28 mouse cellular contexts compared by ENCODE assay signal in genomic region chr4:49456171-49456570, GRCm38 (mm10). TPM values are rescaled to one million over a fixed set of nuclear protein-coding genes. Genes with fewer than 3 reads are reported as not detected.
DNase-seq lines count a peak whose midpoint lies in the region; ATAC-seq and TF ChIP-seq lines count a peak whose summit lies in the region.
"Had no signal": no experiment of that assay in that cellular context is flagged by ENCODE, and none has a peak within 500 bp of the region (broad histone marks: within the 10 kb centered on the region; RNA-seq: fewer than 3 reads in every experiment).

No protein-coding gene starts in this region.

- H3K9me3 ChIP-seq in embryonic facial prominence, embryonic 11.5 days (replicated peaks; ENCODE audit: control insufficient read depth, low read length), result no peaks in the 10 kb centered on the region
- no peaks in the 10 kb centered on the region for H3K9me3 ChIP-seq in embryonic facial prominence, embryonic 10.5 days
- H3K9me3 ChIP-seq in lung, embryonic 14.5 days (ENCODE audit: low read depth, low read length), result no peaks in the 10 kb centered on the region
- H3K9me3 ChIP-seq: embryonic facial prominence, embryonic 12.5 days; forebrain, embryonic 13.5 days; forebrain, embryonic 15.5 days; G1E had no signal

- no peak overlapping the region for H3K4me3 ChIP-seq in embryonic facial prominence, embryonic 11.5 days (ENCODE audit: low read depth, low read length)
- H3K4me3 ChIP-seq in embryonic facial prominence, embryonic 10.5 days, result no peak overlapping the region
- no peak overlapping the region for H3K4me3 ChIP-seq in lung, embryonic 14.5 days (ENCODE audit: low read depth, low read length)
- no peak overlapping the region for H3K4me3 ChIP-seq in lung, adult 2 months (replicated peaks; ENCODE audit: extremely low read depth, low read depth, low read length)
- H3K4me3 ChIP-seq: embryonic facial prominence, embryonic 12.5 days; forebrain, embryonic 13.5 days; forebrain, embryonic 15.5 days had no signal

- no peak overlapping the region for H3K4me2 ChIP-seq in embryonic facial prominence, embryonic 11.5 days (ENCODE audit: low read depth, low read length)
- H3K4me2 ChIP-seq in lung, embryonic 14.5 days, result no peak overlapping the region
- H3K4me2 ChIP-seq: embryonic facial prominence, embryonic 12.5 days; forebrain, embryonic 13.5 days; forebrain, embryonic 15.5 days had no signal

- H3K9ac ChIP-seq in embryonic facial prominence, embryonic 11.5 days (replicated peaks; ENCODE audit: low read length), result no peak overlapping the region
- H3K9ac ChIP-seq in lung, embryonic 14.5 days, result no peak overlapping the region
- H3K9ac ChIP-seq: embryonic facial prominence, embryonic 12.5 days; forebrain, embryonic 13.5 days; forebrain, embryonic 15.5 days; forebrain, postnatal 0 days had no signal

- no peak for TF ChIP-seq POLR2A in lung, adult 2 months (IDR thresholded peaks at IDR 0.05; ENCODE audit: borderline replicate concordance, extremely low read depth, low read depth, low read length)

- TF ChIP-seq CTCF in lung, embryonic 14.5 days (IDR thresholded peaks at IDR 0.05; ENCODE audit: low read depth), result no peak
- TF ChIP-seq CTCF in lung, adult 2 months (IDR thresholded peaks at IDR 0.05; ENCODE audit: insufficient read depth, low read length), result no peak

- no peaks in the 10 kb centered on the region for H3K4me1 ChIP-seq in embryonic facial prominence, embryonic 11.5 days (ENCODE audit: control insufficient read depth, insufficient read depth, low read length)
- no peaks in the 10 kb centered on the region for H3K4me1 ChIP-seq in embryonic facial prominence, embryonic 10.5 days
- H3K4me1 ChIP-seq in lung, embryonic 14.5 days (ENCODE audit: insufficient read depth), result no peaks in the 10 kb centered on the region
- H3K4me1 ChIP-seq in lung, adult 2 months (ENCODE audit: control insufficient read depth, insufficient read depth, low read length), result no peaks in the 10 kb centered on the region
- H3K4me1 ChIP-seq: embryonic facial prominence, embryonic 12.5 days; forebrain, embryonic 13.5 days; forebrain, embryonic 15.5 days had no signal

- H3K36me3 ChIP-seq in embryonic facial prominence, embryonic 11.5 days (replicated peaks; ENCODE audit: control insufficient read depth, insufficient read depth, low read depth, low read length), result no peaks in the 10 kb centered on the region
- H3K36me3 ChIP-seq in embryonic facial prominence, embryonic 10.5 days (replicated peaks), result no peaks in the 10 kb centered on the region
- H3K36me3 ChIP-seq in lung, embryonic 14.5 days (ENCODE audit: insufficient read depth), result no peaks in the 10 kb centered on the region
- H3K36me3 ChIP-seq: embryonic facial prominence, embryonic 12.5 days; forebrain, embryonic 15.5 days; G1E had no signal

- no peak for ATAC-seq in embryonic facial prominence, embryonic 11.5 days (replicated peaks; ENCODE audit: insufficient number of reproducible peaks, low FRiP score, low TSS enrichment, low read depth)
- ATAC-seq in lung, embryonic 14.5 days (ENCODE audit: insufficient read depth), result peak; percentile 17; the same call in 1 of the 2 replicates
- ATAC-seq: activated CD4-positive, CD25-positive, alpha-beta regulatory T cell, adult 4 months; CD4-positive, CD25-positive, alpha-beta regulatory T cell, adult 4 months; forebrain, embryonic 13.5 days; forebrain, embryonic 15.5 days; forebrain, postnatal 0 days; Patski had no signal

- no peak overlapping the region for H3K27ac ChIP-seq in embryonic facial prominence, embryonic 11.5 days (replicated peaks; ENCODE audit: low read depth, low read length)
- no peak overlapping the region for H3K27ac ChIP-seq in embryonic facial prominence, embryonic 10.5 days (replicated peaks)
- H3K27ac ChIP-seq in lung, embryonic 14.5 days (ENCODE audit: low read depth), result no peak overlapping the region
- H3K27ac ChIP-seq: embryonic facial prominence, embryonic 12.5 days; forebrain, embryonic 13.5 days; forebrain, embryonic 15.5 days had no signal

- H3K27me3 ChIP-seq in embryonic facial prominence, embryonic 11.5 days (ENCODE audit: control insufficient read depth, insufficient read depth, low read length), result no peaks in the 10 kb centered on the region
- H3K27me3 ChIP-seq in embryonic facial prominence, embryonic 10.5 days (replicated peaks; ENCODE audit: low read depth, poor library complexity, severe bottlenecking), result no peaks in the 10 kb centered on the region
- no peaks in the 10 kb centered on the region for H3K27me3 ChIP-seq in lung, embryonic 14.5 days (ENCODE audit: insufficient read depth, low read length)
- H3K27me3 ChIP-seq: CH12.LX; embryonic facial prominence, embryonic 12.5 days; forebrain, embryonic 13.5 days; forebrain, embryonic 15.5 days had no signal

- peak; percentile 4 for DNase-seq in embryonic facial prominence, embryonic 11.5 days (ENCODE audit: low spot score)
- no peak for DNase-seq in embryonic facial prominence, embryonic 10.5 days (ENCODE audit: low spot score)
- no peak for DNase-seq in lung, embryonic 14.5 days
- DNase-seq in lung, adult 2 months, result no peak
- DNase-seq in lung, postnatal 36 days, result peak; percentile 5
- no peak for DNase-seq in lung, postnatal 25 days (ENCODE audit: low spot score)
- DNase-seq in forelimb bud, embryonic 11.5 days (ENCODE audit: low read depth, low spot score), result peak; percentile 14
- no peak for DNase-seq in ovary, postnatal 36 days (ENCODE audit: low spot score)
- DNase-seq: adrenal gland, adult 8-10 months; adrenal gland, postnatal 14 days; adrenal gland, postnatal 36 days; B cell, adult 2 months; cerebellum, adult 11-12 months; cerebellum, adult 2 months; cerebellum, adult 9-10 months; cerebellum, postnatal 10 days; cerebellum, postnatal 25 days; forebrain, postnatal 0 days had no signal

- 62% methylated on average over 2 of the region's 2 CpGs for WGBS in embryonic facial prominence, embryonic 11.5 days
- 61% methylated on average over 2 of the region's 2 CpGs for whole genome bisulfite sequencing in embryonic facial prominence, embryonic 10.5 days
- 64% methylated on average over 2 of the region's 2 CpGs for WGBS in lung, embryonic 14.5 days
- 65% methylated on average over 2 of the region's 2 CpGs for WGBS in lung, adult 2 months

RNA-seq across cellular contexts. Expression of gene Acnat1, which starts 17.5 kb away (rescaled TPM):
- polyA plus RNA-seq in embryonic facial prominence, embryonic 11.5 days (2014; fragmentation: Nextera tagmentation; extraction: Ambion mirVana), result not detected in 2 replicates
- polyA plus RNA-seq in embryonic facial prominence, embryonic 10.5 days (2016; fragmentation: Nextera tagmentation; extraction: Ambion mirVana), result 0.20 TPM in 1 of 2 replicates, not detected in the other
- polyA plus RNA-seq in lung, embryonic 14.5 days (2014; fragmentation: Nextera tagmentation; extraction: Ambion mirVana), result 0.24 and 0.27 TPM in 2 replicates
- polyA plus RNA-seq in lung, adult 2 months (2012; rRNA removed), result 0.29 TPM in 1 of 2 replicates, not detected in the other
- polyA plus RNA-seq: activated CD4-positive, CD25-positive, alpha-beta regulatory T cell, adult 4 months; CD4-positive, CD25-positive, alpha-beta regulatory T cell, adult 4 months; embryonic facial prominence, embryonic 12.5 days; forebrain, embryonic 11.5 days; forebrain, embryonic 13.5 days; forebrain, embryonic 15.5 days; forebrain, postnatal 0 days; G1E; Patski had no signal

RNA-seq across cellular contexts. Expression of gene Acnat2, which starts 48.2 kb away (rescaled TPM):
- not detected in 2 replicates for polyA plus RNA-seq in embryonic facial prominence, embryonic 11.5 days (2014; fragmentation: Nextera tagmentation; extraction: Ambion mirVana)
- polyA plus RNA-seq in embryonic facial prominence, embryonic 10.5 days (2016; fragmentation: Nextera tagmentation; extraction: Ambion mirVana), result not detected in 2 replicates
- not detected in 2 replicates for polyA plus RNA-seq in lung, embryonic 14.5 days (2014; fragmentation: Nextera tagmentation; extraction: Ambion mirVana)
- polyA plus RNA-seq in lung, adult 2 months (2012; rRNA removed), result not detected in 2 replicates
- polyA plus RNA-seq: activated CD4-positive, CD25-positive, alpha-beta regulatory T cell, adult 4 months; CD4-positive, CD25-positive, alpha-beta regulatory T cell, adult 4 months; cerebellum, adult 2 months; cortical plate, adult 2 months; forebrain, embryonic 11.5 days; forebrain, embryonic 13.5 days; forebrain, embryonic 15.5 days; forebrain, postnatal 0 days; G1E; Patski had no signal

RNA-seq across cellular contexts. Expression of gene Baat, which starts 50.2 kb away (rescaled TPM):
- not detected in 2 replicates for polyA plus RNA-seq in embryonic facial prominence, embryonic 11.5 days (2014; fragmentation: Nextera tagmentation; extraction: Ambion mirVana)
- polyA plus RNA-seq in embryonic facial prominence, embryonic 10.5 days (2016; fragmentation: Nextera tagmentation; extraction: Ambion mirVana), result 0.20 and 0.25 TPM in 2 replicates
- polyA plus RNA-seq in lung, embryonic 14.5 days (2014; fragmentation: Nextera tagmentation; extraction: Ambion mirVana), result not detected in 2 replicates
- 0.06 TPM in 1 of 2 replicates, not detected in the other for polyA plus RNA-seq in lung, adult 2 months (2012; rRNA removed)
- polyA plus RNA-seq: activated CD4-positive, CD25-positive, alpha-beta regulatory T cell, adult 4 months; CD4-positive, CD25-positive, alpha-beta regulatory T cell, adult 4 months; forebrain, embryonic 13.5 days; forebrain, embryonic 15.5 days; G1E; Patski had no signal

Comparison
In these comparisons a context has a peak if more than half of its experiments do, and no peak if none do; other contexts are left out.
1. DNase-seq: peak in embryonic facial prominence, embryonic 11.5 days (single experiment), lung, postnatal 36 days (single experiment) and forelimb bud, embryonic 11.5 days (single experiment); none in embryonic facial prominence, embryonic 10.5 days (single experiment), lung, embryonic 14.5 days (single experiment), lung, adult 2 months (single experiment), lung, postnatal 25 days (single experiment) and ovary, postnatal 36 days (single experiment).